Mouse (Mus musculus) CH12F3 (cell line): ENCODE measurements around the gene Col5a1.

Source experiments
- in situ Hi-C: fragments of 300-500 bp; cut with MboI; formaldehyde crosslinking; loops from 2 replicates; pipeline ENCODE4 v1.14.3; 2020; ENCODE audit warnings: low sequenced_read_pairs

Col5a1 gene

DNA sequence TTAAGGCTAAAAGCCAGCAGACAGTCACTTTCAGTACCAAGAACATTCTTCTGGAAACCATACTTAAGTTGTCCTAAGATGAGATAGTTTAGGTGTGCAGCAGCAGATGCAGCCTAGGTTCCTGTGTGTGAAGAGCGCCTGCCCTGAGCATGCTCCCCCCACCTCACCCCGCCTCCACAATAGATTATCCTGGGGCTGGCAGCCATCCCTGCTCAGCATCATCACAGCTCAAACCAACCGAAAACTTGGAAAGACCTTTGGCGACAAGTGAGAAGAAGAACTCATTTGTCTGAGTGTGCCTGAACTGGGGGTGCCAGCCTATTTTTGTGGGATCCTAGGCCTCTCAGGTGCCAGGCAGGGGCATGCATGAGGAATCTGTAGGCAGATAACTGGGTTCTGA, 139.6 kb downstream of the Col5a1 start:
- in situ Hi-C loops, result no loop called here

DNA sequence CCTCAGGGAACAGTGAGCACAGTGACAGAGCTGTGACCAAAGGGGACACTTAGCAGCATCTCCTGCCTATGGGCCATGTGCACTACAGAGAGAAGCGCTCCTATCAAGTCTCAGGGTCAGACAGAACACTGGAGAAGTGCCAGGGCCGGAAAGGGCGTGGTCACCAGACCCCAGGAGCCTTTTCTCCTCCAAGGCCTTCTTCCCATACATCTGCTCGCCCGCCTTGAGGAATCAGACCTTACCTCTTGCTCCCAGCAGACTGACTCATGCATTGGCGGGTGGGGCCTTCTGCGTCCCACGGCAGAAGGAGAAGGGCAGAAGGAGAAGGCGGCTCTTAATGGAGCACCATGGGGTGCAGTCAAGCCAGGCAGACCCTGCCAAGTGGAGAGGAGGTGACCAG, 145.6 kb downstream of the Col5a1 start:
- in situ Hi-C loops, result no loop called here

DNA sequence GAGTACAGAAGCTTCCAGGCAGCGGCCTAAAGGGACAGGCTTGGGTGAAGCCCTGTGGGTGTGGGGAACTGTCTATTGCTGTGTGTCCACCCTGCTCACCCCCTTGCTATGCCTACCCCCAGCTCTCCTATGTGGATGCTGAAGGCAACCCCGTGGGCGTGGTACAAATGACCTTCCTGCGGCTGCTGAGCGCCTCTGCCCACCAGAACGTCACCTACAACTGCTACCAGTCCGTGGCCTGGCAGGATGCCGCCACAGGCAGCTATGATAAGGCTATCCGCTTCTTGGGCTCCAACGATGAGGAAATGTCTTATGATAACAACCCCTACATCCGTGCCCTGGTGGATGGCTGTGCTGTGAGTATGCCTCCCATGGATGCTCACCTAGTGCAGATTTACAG, 146.2 kb downstream of the Col5a1 start:
- in situ Hi-C loops, result no loop called here

DNA sequence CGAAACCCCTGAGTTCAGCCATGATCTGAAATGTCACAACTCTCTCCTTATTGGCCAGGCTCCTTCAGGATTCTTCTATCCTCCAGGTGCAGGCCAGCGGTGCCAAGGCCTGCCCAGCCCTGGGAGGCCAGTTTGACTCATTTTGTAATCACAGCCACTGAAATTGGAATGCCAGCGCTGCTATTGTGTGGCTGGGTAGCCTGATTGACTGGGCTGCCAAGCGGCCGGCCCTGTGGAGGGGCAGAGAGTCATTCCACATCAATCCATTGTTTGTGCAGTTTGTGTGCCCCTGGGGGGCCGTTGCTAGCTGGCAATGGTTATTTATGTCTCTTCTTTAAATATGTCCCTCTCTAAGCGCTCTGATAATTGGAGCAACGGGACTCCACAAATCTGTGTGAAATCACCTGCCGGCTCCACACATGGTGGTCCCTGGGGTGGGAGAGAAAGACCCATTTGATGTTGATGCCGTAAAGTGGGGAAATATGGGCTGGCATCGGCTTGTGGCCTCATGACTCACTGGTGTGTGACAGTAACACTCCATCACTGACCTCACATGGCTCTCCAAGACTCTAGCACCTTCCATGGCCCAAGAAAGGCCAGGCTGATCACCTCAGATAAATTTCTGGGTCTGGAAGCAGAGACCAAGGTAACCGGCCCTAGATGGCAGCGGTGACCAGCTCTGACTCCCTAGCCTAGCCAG, 147.9 kb downstream of the Col5a1 start:
- in situ Hi-C loops, result no loop called here

- in situ Hi-C loops, result no loop called here
These were observed 150.6 kb downstream of the Col5a1 start for GRCm38 (mm10) chr2:28036788-28037187.

GRCm38 (mm10) chr2:28037505-28038390, 151.5 kb downstream of the Col5a1 start:
- in situ Hi-C loops, result no loop called here

GRCm38 (mm10) chr2:28038391-28039096, 152.3 kb downstream of the Col5a1 start:
- in situ Hi-C loops, result no loop called here

DNA sequence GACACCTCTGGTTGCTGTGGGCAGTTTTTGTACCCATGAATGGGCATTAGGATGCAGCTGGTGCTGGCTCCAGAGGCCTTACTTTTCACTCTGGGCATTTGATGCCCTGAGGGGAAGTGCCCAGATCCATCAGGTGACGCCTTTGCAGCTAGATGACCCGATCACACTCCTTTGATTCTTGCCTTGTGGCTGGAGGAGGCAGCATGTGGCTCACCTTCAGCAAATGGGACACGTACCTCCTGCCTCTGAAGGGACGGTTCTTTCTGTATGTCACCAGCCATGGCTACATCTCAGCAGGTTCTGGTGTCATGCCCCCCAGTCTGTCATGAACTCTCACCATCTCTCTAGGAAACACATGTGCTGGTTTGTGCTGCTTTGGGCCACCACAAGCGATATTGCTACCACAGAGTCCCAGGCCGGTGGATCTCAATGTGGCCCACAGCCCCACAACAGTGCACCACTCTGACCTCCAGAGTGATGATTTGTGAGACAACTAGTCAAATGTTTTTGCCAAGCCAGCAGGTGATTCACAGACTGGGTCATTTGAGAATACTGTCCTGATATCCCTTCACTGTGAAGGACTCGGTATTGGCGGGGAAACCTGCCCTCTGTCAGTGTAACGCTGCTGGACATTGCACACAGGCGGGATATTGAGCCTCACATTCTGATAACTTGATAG, 153.6 kb downstream of the Col5a1 start:
- in situ Hi-C loops, result no loop called here

DNA sequence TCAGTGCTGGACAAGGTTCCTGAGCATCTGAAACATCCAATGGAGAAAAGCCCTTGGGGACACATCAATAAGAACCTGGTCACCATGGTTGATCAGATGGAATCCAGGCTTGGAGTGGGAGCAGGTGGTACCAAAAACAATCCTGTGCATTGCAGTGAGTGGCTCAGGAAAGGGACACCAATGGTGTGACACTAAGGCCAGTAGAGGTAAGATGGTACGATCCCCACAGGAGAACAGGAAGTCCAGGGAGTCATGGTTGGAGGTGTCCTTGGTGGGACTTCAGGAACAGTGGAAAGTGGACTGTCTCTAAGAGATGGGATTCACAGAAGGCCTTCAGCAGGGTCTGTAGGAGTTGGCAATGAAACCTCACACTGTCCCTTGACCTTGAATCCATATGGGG, 154.2 kb downstream of the Col5a1 start:
- in situ Hi-C loops, result no loop called here

DNA sequence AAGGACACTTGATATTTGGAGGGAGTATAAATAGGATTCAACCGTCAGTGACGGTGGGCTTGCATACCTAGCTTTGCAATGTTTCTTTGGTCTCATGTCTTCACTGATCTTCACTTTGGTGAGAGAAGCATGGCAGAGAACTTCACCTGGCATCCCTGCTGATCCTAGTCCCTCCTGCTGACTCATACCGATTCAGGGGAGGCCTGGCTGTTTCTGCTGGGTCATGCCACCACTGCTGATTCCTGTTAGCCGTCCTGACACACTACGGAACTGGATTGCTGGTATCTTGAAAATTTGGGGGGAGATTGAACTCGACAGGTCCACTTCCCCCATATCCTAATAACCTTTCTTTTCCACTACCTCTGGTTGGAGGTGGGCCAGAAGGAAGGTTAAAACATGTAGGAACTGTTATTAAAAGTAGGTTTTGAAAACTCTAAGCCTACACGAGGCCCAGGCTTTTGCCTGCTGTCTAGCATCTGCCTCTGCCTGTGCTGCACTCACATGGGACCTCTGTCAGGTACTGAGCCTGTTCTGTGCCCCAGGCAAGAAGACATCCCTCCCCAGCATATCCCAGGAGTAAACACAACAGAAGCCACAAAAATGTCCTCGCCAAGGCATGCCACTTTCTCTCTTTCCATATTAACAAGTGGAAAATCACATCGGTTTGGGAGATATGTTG, 158.8 kb downstream of the Col5a1 start:
- in situ Hi-C loops, result no loop called here

GRCm38 (mm10) chr2:28046311-28046710, 160.1 kb downstream of the Col5a1 start:
- in situ Hi-C loops, result no loop called here

DNA sequence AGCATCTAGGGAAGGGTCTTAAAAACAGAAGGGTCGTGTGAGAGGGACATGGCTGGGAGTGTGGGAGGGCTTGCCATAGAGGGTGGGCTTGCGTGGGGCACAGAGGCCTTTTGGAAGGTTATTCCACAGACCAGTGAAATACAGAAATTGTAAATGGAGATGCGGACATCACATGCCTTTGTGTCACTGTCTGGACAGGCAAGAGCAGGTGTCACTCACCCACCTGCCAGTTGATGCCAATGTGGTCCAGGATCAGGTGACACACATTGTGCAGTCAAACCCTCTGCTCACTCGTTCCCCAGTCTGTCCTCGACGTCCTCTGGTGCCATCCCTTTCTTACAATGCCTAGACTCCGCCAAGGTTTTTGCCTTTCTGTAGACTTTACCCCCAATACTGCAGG, 160.9 kb downstream of the Col5a1 start:
- in situ Hi-C loops, result no loop called here

- in situ Hi-C loops, result no loop called here
These were observed 173.7 kb downstream of the Col5a1 start for GRCm38 (mm10) chr2:28059922-28060321.

- in situ Hi-C loops, result no loop called here
These were observed 177.6 kb downstream of the Col5a1 start for GRCm38 (mm10) chr2:28063711-28064338.

- in situ Hi-C loops, result no loop called here
These were observed 178.3 kb downstream of the Col5a1 start for GRCm38 (mm10) chr2:28064339-28065080.

DNA sequence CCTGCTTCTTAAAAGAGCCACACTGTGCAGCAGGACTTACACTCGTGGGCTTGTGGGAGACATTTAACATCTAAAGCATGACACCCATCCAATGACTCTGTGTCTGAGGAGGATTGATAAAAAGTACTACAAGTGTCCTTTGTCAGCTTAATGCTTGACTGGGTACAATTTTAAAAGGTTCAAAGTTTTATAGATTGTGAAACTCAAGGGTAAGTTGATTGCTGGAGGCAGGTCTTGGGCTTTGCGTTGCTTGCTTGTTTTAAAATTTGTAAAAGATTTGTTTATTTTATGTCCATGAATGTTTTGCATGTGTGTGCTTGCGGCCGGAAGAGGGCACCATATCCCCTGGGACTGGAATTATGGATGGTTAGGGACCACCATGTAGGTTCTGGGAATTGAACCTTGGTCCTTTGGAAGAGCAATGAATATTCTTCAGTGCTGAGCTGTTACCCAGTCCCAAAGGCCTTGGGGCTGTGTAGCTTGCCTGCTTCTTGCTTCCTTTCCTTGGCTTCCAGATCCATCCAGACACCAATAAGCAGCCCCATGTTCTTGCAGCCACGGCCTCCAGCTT, 178.9 kb downstream of the Col5a1 start:
- in situ Hi-C loops, result no loop called here

DNA sequence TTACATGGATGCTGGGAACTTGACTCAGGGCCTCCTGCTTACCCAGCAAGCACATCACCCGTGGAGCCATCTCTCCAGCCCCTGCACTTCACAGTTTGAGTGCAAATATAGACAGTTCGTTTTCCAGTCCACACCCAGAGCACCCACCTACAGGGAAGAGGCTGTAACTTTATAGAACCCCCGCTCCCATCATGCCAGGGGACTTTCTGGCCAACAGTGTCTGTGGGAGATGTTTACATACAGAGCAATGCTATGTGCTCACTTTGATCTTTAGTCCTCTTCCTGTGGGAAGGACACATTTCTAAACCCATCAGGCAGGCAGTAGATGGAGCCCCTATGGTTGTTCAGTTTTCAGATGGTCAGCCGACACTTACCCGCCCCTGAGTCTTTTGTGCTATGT, 180.5 kb downstream of the Col5a1 start:
- in situ Hi-C loops, result no loop called here

GRCm38 (mm10) chr2:28067175-28067574, 180.9 kb downstream of the Col5a1 start:
- in situ Hi-C loops, result no loop called here
